Mouse (Mus musculus) forebrain, embryonic 16.5 days (tissue): ENCODE data around the gene Arl14. TPM values are rescaled to one million over a fixed set of nuclear protein-coding genes. Genes with fewer than 3 reads are reported as not detected.
A peak's percentile ranks its signal among the peaks of the same experiment; 100 is the strongest.

Source experiments
- ATAC-seq: fragments of 200-750 bp; cut with Nextera tagmentation; 2 replicates; pipeline ENCODE4 v1.8.0; 2017; ENCODE audit warnings: mild to moderate bottlenecking, moderate library complexity
- H3K27ac ChIP-seq: fragments of 300-500 bp; sonication (generic); 2 replicates; pipeline ENCODE4 v1.5.1; 2014; ENCODE audit warnings: low read length, control low read depth
- H3K27me3 ChIP-seq: fragments of 300-500 bp; sonication (generic); replicated peaks from 2 replicates; pipeline ENCODE4 v1.6.1; 2014; ENCODE audit warnings: low read length; ENCODE audit not compliant: control insufficient read depth, insufficient read depth
- H3K36me3 ChIP-seq: fragments of 300-500 bp; sonication (generic); 2 replicates; pipeline ENCODE4 v1.6.1; 2014; ENCODE audit not compliant: control insufficient read depth, insufficient read depth
- H3K4me1 ChIP-seq: fragments of 300-500 bp; sonication (generic); replicated peaks from 2 replicates; pipeline ENCODE4 v1.6.1; 2014; ENCODE audit warnings: low read length; ENCODE audit not compliant: control insufficient read depth, insufficient read depth
- H3K4me2 ChIP-seq: fragments of 300-500 bp; sonication (generic); 2 replicates; pipeline ENCODE4 v1.6.1; 2014; ENCODE audit warnings: mild to moderate bottlenecking, low read length, control low read depth
- H3K4me3 ChIP-seq: fragments of 300-500 bp; sonication (generic); replicated peaks from 2 replicates; pipeline ENCODE4 v1.5.1; 2014; ENCODE audit warnings: mild to moderate bottlenecking, low read length, control low read depth
- H3K9ac ChIP-seq: fragments of 300-500 bp; sonication (generic); replicated peaks from 2 replicates; pipeline ENCODE4 v1.6.1; 2014; ENCODE audit warnings: low read depth, low read length, control low read depth
- H3K9me3 ChIP-seq: fragments of 300-500 bp; sonication (generic); 2 replicates; pipeline ENCODE4 v1.6.1; 2016; ENCODE audit warnings: low read length; ENCODE audit not compliant: control insufficient read depth
- WGBS: fragments of 180-500 bp; shearing (Covaris S2); extraction: QIAGEN DNeasy Blood & Tissue Kit; methylation state at CpG from one replicate; pipeline ENCODE4 v1.1.7; 2014; 5-methylcytosine and 5-hydroxymethylcytosine counted together
- polyA plus RNA-seq: library from polyadenylated mRNA; unstranded; fragments of >200 nt; fragmentation: Nextera tagmentation; extraction: Ambion mirVana; gene quantifications from 2 replicates; pipeline ENCODE4 v1.2.1, GENCODE M21; 2015

Arl14 gene
- polyA plus RNA-seq, 1 experiment from 2014 or later = not detected

- Histone ChIP-seq H3K9ac (no peak overlapping the region), H3K9me3 (no peaks in the 10 kb centered on the region), H3K4me1 (no peaks in the 10 kb centered on the region), H3K4me3 (no peak overlapping the region), H3K27ac (no peak overlapping the region), H3K4me2 (no peak overlapping the region), H3K36me3 (no peaks in the 10 kb centered on the region), H3K27me3 (no peaks in the 10 kb centered on the region)
- no peak for ATAC-seq
- 90% methylated on average over 10 of the region's 10 CpGs for WGBS
Measured at GRCm38 (mm10) chr3:69206193-69206893, 15.9 kb upstream of the Arl14 start.

GRCm38 (mm10) chr3:69208441-69209309, 13.5 kb upstream of the Arl14 start:
- Histone ChIP-seq H3K4me1 (no peaks in the 10 kb centered on the region), H3K4me3 (no peak overlapping the region), H3K27ac (no peak overlapping the region), H3K9me3 (no peaks in the 10 kb centered on the region), H3K4me2 (no peak overlapping the region), H3K27me3 (no peaks in the 10 kb centered on the region), H3K9ac (no peak overlapping the region), H3K36me3 (no peaks in the 10 kb centered on the region)
- WGBS = 72% methylated on average over 12 of the region's 12 CpGs
- peak; percentile 59; the same call in 1 of the 2 replicates for ATAC-seq

DNA sequence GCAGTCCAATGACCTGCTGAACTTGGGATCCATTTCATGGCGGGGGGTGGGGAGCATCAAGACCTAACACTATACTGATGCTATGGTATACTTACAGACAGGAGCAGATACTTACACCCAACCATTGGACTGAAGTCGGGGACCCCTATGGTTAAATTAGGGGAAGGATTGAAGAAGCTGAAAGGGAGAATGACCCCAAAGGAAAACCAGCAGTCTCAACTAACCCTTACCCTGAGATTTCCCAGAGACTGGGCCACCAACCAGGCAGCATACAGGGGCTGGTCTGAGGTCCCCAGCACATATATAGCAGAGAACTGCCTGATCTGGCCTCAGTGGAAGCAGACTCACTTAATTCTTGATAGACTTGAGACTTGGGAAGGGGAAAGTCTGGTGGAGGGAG, 10.0 kb upstream of the Arl14 start:
- no peak overlapping the region for H3K9ac ChIP-seq
- no peaks in the 10 kb centered on the region for H3K27me3 ChIP-seq
- no peak overlapping the region for H3K4me2 ChIP-seq
- H3K4me1 ChIP-seq = no peaks in the 10 kb centered on the region
- H3K4me3 ChIP-seq = no peak overlapping the region
- no peak overlapping the region for H3K27ac ChIP-seq
- no peaks in the 10 kb centered on the region for H3K36me3 ChIP-seq
- ATAC-seq = no peak
- WGBS = 86% methylated on average over 2 of the region's 2 CpGs
- no peaks in the 10 kb centered on the region for H3K9me3 ChIP-seq

DNA sequence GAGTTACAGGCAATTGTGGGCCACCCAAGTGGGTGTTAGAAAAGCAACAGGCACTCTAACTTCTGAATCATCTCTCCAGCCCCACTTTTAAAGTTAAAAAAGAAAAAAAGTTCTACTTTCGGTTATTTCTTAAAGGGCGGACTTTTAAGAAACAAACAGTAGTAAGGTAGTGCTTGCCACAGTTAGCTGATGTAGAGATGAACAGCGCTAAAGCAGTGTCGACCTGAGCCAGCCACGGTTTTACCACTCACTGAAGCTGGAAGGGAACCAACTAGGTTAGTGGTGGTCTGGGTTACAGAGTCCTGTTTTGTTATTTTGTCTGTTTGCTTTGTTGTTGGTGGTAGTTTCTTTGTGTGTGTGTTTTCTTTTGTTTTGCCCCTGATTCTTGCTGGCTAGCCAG, 8.8 kb upstream of the Arl14 start:
- Histone ChIP-seq H3K27me3 (no peaks in the 10 kb centered on the region), H3K9ac (no peak overlapping the region), H3K4me3 (no peak overlapping the region), H3K27ac (no peak overlapping the region), H3K4me2 (no peak overlapping the region), H3K36me3 (no peaks in the 10 kb centered on the region), H3K4me1 (no peaks in the 10 kb centered on the region), H3K9me3 (no peaks in the 10 kb centered on the region; the same call in 1 of the 2 replicates)
- WGBS = 86% methylated on average over 5 of the region's 5 CpGs
- ATAC-seq = no peak

DNA sequence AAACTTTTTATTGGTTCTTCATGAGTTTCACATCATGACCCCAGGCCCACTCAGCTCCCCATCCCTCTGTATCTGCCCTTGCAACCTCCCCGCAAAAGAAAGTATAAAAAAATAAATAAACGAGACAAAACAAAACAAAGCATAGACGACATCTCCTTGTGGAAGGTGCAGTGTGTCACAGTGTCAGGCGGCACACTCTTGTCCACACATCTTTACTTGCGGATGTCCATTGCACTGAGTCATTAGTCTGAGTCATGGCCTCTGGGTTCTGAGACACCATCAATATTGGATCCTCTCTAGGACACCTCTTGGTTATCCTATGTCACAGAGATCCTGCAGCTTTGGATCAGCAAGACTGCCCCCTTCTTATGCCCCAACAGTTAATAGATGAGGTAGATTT, 7.7 kb upstream of the Arl14 start:
- ATAC-seq = no peak
- H3K4me2 ChIP-seq = no peak overlapping the region
- no peaks in the 10 kb centered on the region; the same call in 1 of the 2 replicates for H3K9me3 ChIP-seq
- no peaks in the 10 kb centered on the region for H3K36me3 ChIP-seq
- no peak overlapping the region for H3K9ac ChIP-seq
- H3K27ac ChIP-seq = no peak overlapping the region
- no peak overlapping the region for H3K4me3 ChIP-seq
- no peaks in the 10 kb centered on the region for H3K4me1 ChIP-seq
- 91% methylated on average over 5 of the region's 5 CpGs for WGBS
- no peaks in the 10 kb centered on the region for H3K27me3 ChIP-seq

GRCm38 (mm10) chr3:69222502-69222900, 282 bp downstream of the Arl14 start:
- ATAC-seq = no peak
- H3K4me3 ChIP-seq = no peak overlapping the region
- no peak overlapping the region for H3K4me2 ChIP-seq
- WGBS = 91% methylated on average over 14 of the region's 14 CpGs
- no peaks in the 10 kb centered on the region for H3K4me1 ChIP-seq
- H3K36me3 ChIP-seq = no peaks in the 10 kb centered on the region
- H3K9ac ChIP-seq = no peak overlapping the region
- H3K9me3 ChIP-seq = no peaks in the 10 kb centered on the region; the same call in 1 of the 2 replicates
- H3K27me3 ChIP-seq = no peaks in the 10 kb centered on the region
- H3K27ac ChIP-seq = no peak overlapping the region

DNA sequence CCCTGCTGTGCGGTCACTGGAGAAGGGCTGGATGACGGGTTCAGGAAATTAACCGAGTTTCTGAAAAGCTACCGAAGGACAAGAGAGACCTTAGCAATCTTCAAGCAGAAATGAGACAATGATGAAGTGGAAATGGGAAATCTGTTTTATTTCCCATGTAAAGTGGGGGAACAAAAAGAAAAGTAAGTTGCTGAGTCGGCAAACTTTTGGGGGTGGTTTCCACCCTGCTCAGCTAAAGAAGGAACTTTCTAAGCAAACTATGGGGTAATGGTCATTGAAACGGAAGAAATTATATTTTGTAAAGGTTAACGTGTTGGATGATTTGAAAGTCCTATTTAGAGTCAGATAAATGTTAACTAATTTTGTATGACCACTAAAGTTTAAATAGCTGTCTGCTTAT, 768 bp downstream of the Arl14 start:
- no peaks in the 10 kb centered on the region for H3K36me3 ChIP-seq
- no peak overlapping the region for H3K4me3 ChIP-seq
- no peak overlapping the region for H3K4me2 ChIP-seq
- no peaks in the 10 kb centered on the region for H3K27me3 ChIP-seq
- ATAC-seq = no peak
- H3K9ac ChIP-seq = no peak overlapping the region
- no peaks in the 10 kb centered on the region; the same call in 1 of the 2 replicates for H3K9me3 ChIP-seq
- 89% methylated on average over 7 of the region's 7 CpGs for WGBS
- no peaks in the 10 kb centered on the region for H3K4me1 ChIP-seq
- no peak overlapping the region for H3K27ac ChIP-seq

GRCm38 (mm10) chr3:69223666-69224065, 1.4 kb downstream of the Arl14 start:
- Histone ChIP-seq H3K36me3 (no peaks in the 10 kb centered on the region), H3K27me3 (no peaks in the 10 kb centered on the region), H3K9me3 (no peaks in the 10 kb centered on the region), H3K4me3 (no peak overlapping the region), H3K27ac (no peak overlapping the region), H3K9ac (no peak overlapping the region), H3K4me2 (no peak overlapping the region), H3K4me1 (no peaks in the 10 kb centered on the region)
- ATAC-seq = no peak
- WGBS = 82% methylated on average over 8 of the region's 8 CpGs

DNA sequence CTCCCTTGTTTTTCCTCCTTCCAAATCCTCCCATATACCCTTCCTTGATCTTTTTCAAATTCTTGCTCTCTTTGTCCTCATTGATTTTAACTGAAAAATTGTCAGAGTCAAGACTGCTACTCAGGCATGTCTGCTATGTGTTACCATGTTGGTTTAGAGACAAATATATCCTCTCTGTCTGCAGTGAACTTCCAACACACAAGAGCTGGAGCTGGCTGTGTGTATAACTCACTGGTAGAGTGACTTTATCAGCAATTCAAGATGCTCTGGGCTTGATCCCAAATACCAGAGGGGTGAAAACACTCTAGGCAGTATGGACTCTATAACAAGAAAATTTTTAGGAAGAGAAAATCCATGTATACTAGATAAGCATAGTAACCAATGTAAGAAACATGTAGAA, 2.8 kb downstream of the Arl14 start:
- no peaks in the 10 kb centered on the region for H3K4me1 ChIP-seq
- no peaks in the 10 kb centered on the region for H3K9me3 ChIP-seq
- no peak overlapping the region for H3K4me3 ChIP-seq
- H3K27ac ChIP-seq = no peak overlapping the region
- no peak overlapping the region for H3K4me2 ChIP-seq
- H3K36me3 ChIP-seq = no peaks in the 10 kb centered on the region
- no peak for ATAC-seq
- no peak overlapping the region for H3K9ac ChIP-seq
- no peaks in the 10 kb centered on the region for H3K27me3 ChIP-seq
